Mouse (Mus musculus): ENCODE data around the gene Slc6a21.
"Not testable (repeated sequence)": the region's sequence is repeated elsewhere in the genome, so short reads cannot be mapped to it uniquely, and the experiment has no call there.

GRCm38 (mm10) chr7:45255822-45256221, 21.5 kb upstream of the Slc6a21 start:
- TF ChIP-seq CTCF (IDR thresholded peaks at IDR 0.05; ENCODE audit: extremely low read depth, insufficient read depth, insufficient read length, insufficient replicate concordance); POLR2A (IDR thresholded peaks at IDR 0.05; ENCODE audit: low read depth, low read length): not testable (repeated sequence)

Data from spleen, adult 2 months (tissue).